Mouse (Mus musculus): ENCODE measurements around the gene Immt.
A peak's percentile ranks its signal among the peaks of the same experiment; 100 is the strongest.
"Not testable (repeated sequence)": the region's sequence is repeated elsewhere in the genome, so short reads cannot be mapped to it uniquely, and the experiment has no call there.

Immt gene

GRCm38 (mm10) chr6:71846906-71847305, 15.8 kb downstream of the Immt start:
- DNase-seq (ENCODE audit: low read depth): not testable (repeated sequence)

DNA sequence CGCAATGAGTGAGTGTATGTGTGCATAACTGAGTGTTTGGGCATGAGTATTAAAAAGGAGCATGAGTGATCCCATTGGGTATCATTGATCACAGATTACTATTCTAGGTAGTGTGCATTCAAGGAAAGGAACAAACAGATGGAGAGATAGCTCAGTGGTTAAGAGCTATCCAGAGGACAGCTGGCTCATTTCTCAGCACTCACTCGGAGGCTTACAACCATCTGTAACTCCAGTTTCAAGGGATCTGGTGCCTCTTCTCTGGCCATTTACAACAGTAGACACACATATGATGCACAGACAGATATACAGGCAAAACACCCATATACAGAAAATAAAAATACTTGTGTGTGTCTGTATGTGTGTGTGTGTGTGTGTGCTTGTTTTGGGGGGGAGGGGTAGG, 36.6 kb downstream of the Immt start:
- no peak for DNase-seq (ENCODE audit: low read depth)

DNA sequence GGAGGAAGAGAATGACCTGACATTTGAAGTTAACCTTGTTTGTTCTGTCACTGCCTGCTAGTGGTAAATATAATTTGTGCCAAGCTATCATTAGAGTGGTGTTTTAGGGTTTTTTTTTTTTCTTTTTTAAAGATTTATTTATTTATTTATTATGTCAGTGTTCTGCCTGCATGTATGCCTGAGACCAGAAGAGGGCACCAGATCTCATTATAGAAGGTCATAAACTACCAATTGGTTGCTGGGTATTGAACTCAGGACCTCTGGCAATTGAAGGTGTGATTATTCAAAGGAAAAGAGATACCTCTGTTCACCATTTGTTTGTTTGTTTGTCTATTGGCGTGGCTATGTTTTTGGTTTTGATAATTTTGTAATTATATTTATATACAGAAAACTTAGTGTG, 37.7 kb downstream of the Immt start:
- DNase-seq (ENCODE audit: low read depth): peak; percentile 51

DNA sequence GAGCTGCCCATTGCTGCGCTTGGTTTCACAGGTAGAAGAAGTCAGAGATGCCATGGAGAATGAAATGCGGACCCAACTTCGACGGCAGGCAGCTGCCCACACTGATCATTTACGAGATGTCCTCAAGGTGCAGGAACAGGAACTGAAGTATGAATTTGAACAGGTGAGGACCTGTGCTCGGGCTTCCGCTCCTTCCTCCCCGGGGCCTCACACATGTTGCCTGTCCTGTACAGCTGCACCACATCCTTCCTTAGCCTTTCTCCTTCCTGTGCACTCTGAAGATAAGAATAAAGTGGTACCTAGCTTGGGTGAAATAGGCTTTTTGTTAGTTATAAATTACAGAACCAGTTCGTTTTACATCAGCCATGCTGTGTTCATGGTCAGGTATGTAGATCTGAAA, 40.3 kb downstream of the Immt start:
- DNase-seq (ENCODE audit: low read depth): no peak

GRCm38 (mm10) chr6:71877965-71878760, 47.0 kb downstream of the Immt start:
- peak; percentile 49 for DNase-seq (ENCODE audit: low read depth)

- no peak for DNase-seq (ENCODE audit: low read depth)
These were observed 62.1 kb downstream of the Immt start for GRCm38 (mm10) chr6:71893263-71893662.

DNA sequence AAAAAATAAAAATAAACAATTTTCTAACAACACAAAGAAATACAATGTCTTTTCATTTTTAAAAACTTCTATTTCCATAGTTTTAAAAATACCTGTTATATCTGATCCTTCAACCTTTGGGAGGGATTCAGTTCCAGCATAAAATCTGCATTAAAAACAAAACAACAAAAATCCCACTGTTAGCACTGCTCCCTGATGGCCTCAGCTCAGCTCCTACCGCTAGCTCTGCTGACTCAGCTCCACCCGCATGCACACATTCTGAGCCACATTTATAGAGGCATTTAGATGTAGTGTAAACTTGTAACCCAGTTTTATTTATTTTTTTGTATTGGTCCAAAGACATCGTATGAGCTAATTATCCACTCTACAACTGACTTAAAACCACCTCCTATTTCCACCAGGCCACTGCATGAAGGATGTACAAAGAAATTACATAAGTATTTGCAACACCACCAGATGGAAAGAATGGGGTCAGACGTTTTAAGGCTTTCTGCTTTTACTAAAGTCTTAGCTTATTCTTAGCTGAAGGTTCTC, 76.6 kb downstream of the Immt start:
- DNase-seq (ENCODE audit: low read depth): peak; percentile 74

- DNase-seq (ENCODE audit: low read depth): peak; percentile 97
These were observed 77.6 kb downstream of the Immt start, which contains the start of the genes Ptcd3 and Polr1a for GRCm38 (mm10) chr6:71908481-71909381. Gene Ptcd3 (minus strand): TSS chr6:71908750. Gene Polr1a (plus strand): TSS chr6:71909053.

DNA sequence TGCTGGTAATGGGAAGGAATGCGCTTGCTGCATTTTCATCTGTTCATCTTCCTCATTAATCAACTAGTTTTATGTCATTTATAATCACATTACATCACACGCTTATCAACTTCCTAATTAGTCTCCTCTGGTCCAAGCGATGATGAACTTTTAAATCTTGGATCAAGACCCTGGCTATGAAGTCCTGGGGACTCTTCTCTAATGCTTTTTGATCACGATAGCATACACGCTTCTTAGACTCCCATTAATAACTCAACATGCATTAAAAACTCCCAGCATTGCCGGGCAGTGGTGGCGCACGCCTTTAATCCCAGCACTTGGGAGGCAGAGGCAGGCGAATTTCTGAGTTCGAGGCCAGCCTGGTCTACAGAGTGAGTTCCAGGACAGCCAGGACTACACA, 78.3 kb downstream of the Immt start:
- no peak for DNase-seq (ENCODE audit: low read depth)

GRCm38 (mm10) chr6:71909840-71910239, 78.7 kb downstream of the Immt start:
- DNase-seq (ENCODE audit: low read depth): peak; percentile 66

DNA sequence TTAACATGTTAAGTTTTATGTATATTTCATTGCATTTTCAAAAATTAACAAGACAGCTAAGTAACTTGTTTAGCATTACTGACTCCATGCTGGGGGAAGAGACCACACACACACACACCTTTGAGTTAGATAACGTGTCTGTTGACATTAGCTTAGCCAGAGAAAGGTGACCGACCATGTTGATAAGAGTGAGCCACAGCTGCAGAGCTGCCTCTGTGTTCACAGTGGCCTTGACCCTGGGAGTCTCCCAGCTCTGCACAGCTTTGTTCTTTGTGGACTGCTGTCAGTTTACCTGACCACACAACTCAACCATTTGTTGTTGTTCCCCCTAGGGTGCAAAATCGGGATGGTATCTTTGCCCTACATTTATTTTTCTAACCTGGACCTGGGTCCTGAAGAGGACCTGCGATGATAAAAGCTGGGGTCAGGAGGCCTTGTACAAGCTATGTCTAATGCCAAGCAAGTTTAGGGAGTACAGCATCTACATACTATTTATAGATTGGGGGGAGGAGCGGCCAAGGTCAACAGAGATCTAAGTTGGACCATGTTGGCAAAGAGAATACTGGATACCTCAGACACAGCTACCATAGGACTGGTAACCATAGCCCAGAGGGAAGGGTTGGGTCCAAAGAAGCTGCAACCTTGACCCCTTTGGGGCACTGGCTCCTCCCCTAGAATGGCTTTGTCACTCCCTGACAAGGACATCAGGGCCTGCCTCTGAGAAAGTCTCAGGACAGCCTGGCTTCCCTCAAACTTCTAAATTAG, 80.7 kb downstream of the Immt start:
- DNase-seq (ENCODE audit: low read depth): no peak

DNA sequence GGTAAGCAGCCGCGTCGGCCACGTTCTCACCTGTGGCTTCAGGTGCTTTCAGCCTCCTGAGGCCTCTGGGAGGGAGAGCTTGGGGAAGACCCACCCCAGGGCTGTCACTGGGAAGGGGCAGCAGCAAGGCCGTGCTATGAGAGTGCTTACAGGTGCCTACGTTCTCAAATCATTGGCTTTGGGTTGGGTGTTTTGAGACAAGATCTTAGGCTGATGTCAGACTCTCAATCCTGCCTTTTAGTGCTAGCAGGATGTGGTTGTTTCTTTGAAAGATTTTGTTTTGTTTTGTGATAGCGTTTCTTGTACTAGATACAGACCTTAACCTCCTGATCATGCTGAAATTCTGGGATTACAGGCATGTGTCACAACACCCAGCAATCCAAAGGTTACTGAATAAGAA, 89.6 kb downstream of the Immt start:
- no peak for DNase-seq (ENCODE audit: low read depth)

- DNase-seq (ENCODE audit: low read depth): peak; percentile 78
These were observed 94.1 kb downstream of the Immt start for GRCm38 (mm10) chr6:71925233-71925632.
